Mouse (Mus musculus): ENCODE data around the gene Chrdl1.

Gene Chrdl1

GRCm38 (mm10) chrX:143393791-143394369, at the start of gene Chrdl1:
TSS of gene Chrdl1 (minus strand) at chrX:143394262.
- DNase-seq, result peak; percentile 1

- DNase-seq, result no peak
Measured at GRCm38 (mm10) chrX:143442638-143443037, 48.6 kb upstream of the Chrdl1 start.

- DNase-seq, result no peak
Measured at GRCm38 (mm10) chrX:143404601-143405000, 10.5 kb upstream of the Chrdl1 start.

GRCm38 (mm10) chrX:143366256-143366959, 27.7 kb downstream of the Chrdl1 start:
- DNase-seq, result no peak

- no peak for DNase-seq
Measured at GRCm38 (mm10) chrX:143347227-143347626, 46.8 kb downstream of the Chrdl1 start.

- DNase-seq, result no peak
Measured at GRCm38 (mm10) chrX:143346739-143347138, 47.3 kb downstream of the Chrdl1 start.

- peak; percentile 50 for DNase-seq
Measured at GRCm38 (mm10) chrX:143344509-143345495, 49.3 kb downstream of the Chrdl1 start.

GRCm38 (mm10) chrX:143338156-143338555, 55.9 kb downstream of the Chrdl1 start:
- DNase-seq, result no peak

- DNase-seq, result no peak
Measured at GRCm38 (mm10) chrX:143337561-143337960, 56.5 kb downstream of the Chrdl1 start.

- no peak for DNase-seq
Measured at GRCm38 (mm10) chrX:143336661-143337060, 57.4 kb downstream of the Chrdl1 start.

GRCm38 (mm10) chrX:143335846-143336245, 58.2 kb downstream of the Chrdl1 start:
- no peak for DNase-seq

GRCm38 (mm10) chrX:143313166-143313565, 80.9 kb downstream of the Chrdl1 start:
- no peak for DNase-seq

GRCm38 (mm10) chrX:143294726-143295125, 99.3 kb downstream of the Chrdl1 start:
- no peak for DNase-seq

- peak; percentile 7 for DNase-seq
Measured at GRCm38 (mm10) chrX:143275202-143275601, 118.9 kb downstream of the Chrdl1 start.

GRCm38 (mm10) chrX:143250709-143251108, 143.4 kb downstream of the Chrdl1 start:
- no peak for DNase-seq

Measured in kidney, adult 9 months (tissue).